Mouse (Mus musculus) heart, postnatal 25 days (tissue): ENCODE results near the gene Cxcr6. TPM values are rescaled to one million over a fixed set of nuclear protein-coding genes. Genes with fewer than 3 reads are reported as not detected.

ENCODE experiments used
- total RNA-seq, 2 experiments: library from RNA; stranded (reverse); gene quantifications; 2 replicates each; pipeline ENCODE4 v1.2.3; 2021

Cxcr6 gene
- total RNA-seq, 2 experiments from 2014 or later = 0.21 TPM; not detected in 1

Other genes with a start within 250 kb of the Cxcr6 start
- gene Slc6a20b, start 173.9 kb upstream of the Cxcr6 start, total RNA-seq = not detected
- not detected for gene Ccr9, start 128.0 kb upstream of the Cxcr6 start, total RNA-seq
- gene Slc6a20a, start 127.6 kb upstream of the Cxcr6 start, total RNA-seq = not detected
- gene Lztfl1, start 88.8 kb upstream of the Cxcr6 start, total RNA-seq = 10 to 100 TPM; 38.0 to 40.7 TPM
- 100 to 1,000 TPM; 262 to 274 TPM for gene Fyco1, start 45.4 kb downstream of the Cxcr6 start, total RNA-seq
- not detected for gene Xcr1, start 55.6 kb downstream of the Cxcr6 start, total RNA-seq
- gene Ccr1, start 162.2 kb downstream of the Cxcr6 start, total RNA-seq = 1 to 10 TPM; 1.1 to 1.3 TPM
- not detected for gene Ccr1l1, start 171.9 kb downstream of the Cxcr6 start, total RNA-seq
- not detected for gene Ccr3, start 215.5 kb downstream of the Cxcr6 start, total RNA-seq